Mouse (Mus musculus): ENCODE data around the gene Ppp1r13b.
"Not testable (repeated sequence)": the region's sequence is repeated elsewhere in the genome, so short reads cannot be mapped to it uniquely, and the experiment has no call there.

Ppp1r13b gene

GRCm38 (mm10) chr12:111907970-111908681 is at the start of gene Ppp1r13b:
Gene Ppp1r13b (minus strand): TSS chr12:111908110.
- DNase-seq (ENCODE audit: low spot score) = peak; percentile 84

GRCm38 (mm10) chr12:111956173-111956572 is 48.3 kb upstream of the Ppp1r13b start:
- no peak for DNase-seq (ENCODE audit: low spot score)

- no peak for DNase-seq (ENCODE audit: low spot score)
Measured at GRCm38 (mm10) chr12:111951701-111952100, 43.8 kb upstream of the Ppp1r13b start.

GRCm38 (mm10) chr12:111950486-111950885 is 42.6 kb upstream of the Ppp1r13b start:
- DNase-seq (ENCODE audit: low spot score) = no peak

GRCm38 (mm10) chr12:111946716-111947115 is 38.8 kb upstream of the Ppp1r13b start:
- DNase-seq (ENCODE audit: low spot score) = peak; percentile 77

- DNase-seq (ENCODE audit: low spot score) = not testable (repeated sequence)
Measured at GRCm38 (mm10) chr12:111945765-111946655, 38.1 kb upstream of the Ppp1r13b start.

- no peak for DNase-seq (ENCODE audit: low spot score)
Measured at GRCm38 (mm10) chr12:111945115-111945514, 37.2 kb upstream of the Ppp1r13b start.

GRCm38 (mm10) chr12:111944065-111944987 is 36.4 kb upstream of the Ppp1r13b start:
- DNase-seq (ENCODE audit: low spot score) = not testable (repeated sequence)

- no peak for DNase-seq (ENCODE audit: low spot score)
Measured at GRCm38 (mm10) chr12:111943421-111944064, 35.6 kb upstream of the Ppp1r13b start.

- no peak for DNase-seq (ENCODE audit: low spot score)
Measured at GRCm38 (mm10) chr12:111938623-111939177, 30.8 kb upstream of the Ppp1r13b start.

GRCm38 (mm10) chr12:111936706-111937550 is 29.0 kb upstream of the Ppp1r13b start:
- peak; percentile 11 for DNase-seq (ENCODE audit: low spot score)

GRCm38 (mm10) chr12:111933971-111934370 is 26.1 kb upstream of the Ppp1r13b start:
- DNase-seq (ENCODE audit: low spot score) = no peak

GRCm38 (mm10) chr12:111933032-111933704 is 25.3 kb upstream of the Ppp1r13b start:
- peak; percentile 58 for DNase-seq (ENCODE audit: low spot score)

GRCm38 (mm10) chr12:111932513-111932912 is 24.6 kb upstream of the Ppp1r13b start:
- peak; percentile 83 for DNase-seq (ENCODE audit: low spot score)

GRCm38 (mm10) chr12:111931411-111932025 is 23.6 kb upstream of the Ppp1r13b start:
- no peak for DNase-seq (ENCODE audit: low spot score)

GRCm38 (mm10) chr12:111928411-111928966 is 20.6 kb upstream of the Ppp1r13b start:
- DNase-seq (ENCODE audit: low spot score) = no peak

- no peak for DNase-seq (ENCODE audit: low spot score)
Measured at GRCm38 (mm10) chr12:111927338-111927737, 19.4 kb upstream of the Ppp1r13b start.

- DNase-seq (ENCODE audit: low spot score) = no peak
Measured at GRCm38 (mm10) chr12:111923117-111923516, 15.2 kb upstream of the Ppp1r13b start.

GRCm38 (mm10) chr12:111920046-111920445 is 12.1 kb upstream of the Ppp1r13b start:
- DNase-seq (ENCODE audit: low spot score) = no peak
